Mouse (Mus musculus) kidney, adult 9 months (tissue): ENCODE results near the gene Cobl.

Source experiments
- DNase-seq: peaks from one replicate; pipeline ENCODE4 v3.0.0; 2022

Cobl gene

GRCm38 (mm10) chr11:12208574-12208973 is 256.2 kb downstream of the Cobl start:
- no peak for DNase-seq

- no peak for DNase-seq
Observed at GRCm38 (mm10) chr11:12205201-12206161, 259.3 kb downstream of the Cobl start.

- no peak for DNase-seq
Observed at GRCm38 (mm10) chr11:12199441-12199840, 265.3 kb downstream of the Cobl start.

- DNase-seq: no peak
Observed at GRCm38 (mm10) chr11:12198700-12199349, 265.9 kb downstream of the Cobl start.

GRCm38 (mm10) chr11:12198017-12198416 is 266.7 kb downstream of the Cobl start:
- DNase-seq: no peak

GRCm38 (mm10) chr11:12197542-12197941 is 267.2 kb downstream of the Cobl start:
- DNase-seq: no peak

- no peak for DNase-seq
Observed at GRCm38 (mm10) chr11:12195390-12195789, 269.4 kb downstream of the Cobl start.

- DNase-seq: no peak
Observed at GRCm38 (mm10) chr11:12193369-12193768, 271.4 kb downstream of the Cobl start.

GRCm38 (mm10) chr11:12191386-12191785 is 273.4 kb downstream of the Cobl start:
- DNase-seq: no peak

GRCm38 (mm10) chr11:12190417-12190816 is 274.3 kb downstream of the Cobl start:
- DNase-seq: no peak
